Mouse (Mus musculus): ENCODE results near the gene Etfb.
"Not testable (repeated sequence)": the region's sequence is repeated elsewhere in the genome, so short reads cannot be mapped to it uniquely, and the experiment has no call there.

Etfb gene

GRCm38 (mm10) chr7:43443917-43444293 is at the start of gene Etfb, which contains the start of gene Gm45233:
TSS of gene Etfb (plus strand) at chr7:43444083.
TSS of gene Gm45233 (plus strand) at chr7:43444128.
- DNase-seq, result peak; percentile 90

- DNase-seq, result no peak
Measured at GRCm38 (mm10) chr7:43399501-43399900, 44.4 kb upstream of the Etfb start.

GRCm38 (mm10) chr7:43402718-43403117 is 41.2 kb upstream of the Etfb start:
- DNase-seq, result no peak

GRCm38 (mm10) chr7:43407573-43407972 is 36.3 kb upstream of the Etfb start:
- no peak for DNase-seq

GRCm38 (mm10) chr7:43408131-43408553 is 35.7 kb upstream of the Etfb start, which contains the start of gene Siglecg:
TSS of gene Siglecg (plus strand) at chr7:43408204.
- no peak for DNase-seq

- no peak for DNase-seq
Measured at GRCm38 (mm10) chr7:43409084-43409483, 34.8 kb upstream of the Etfb start.

- not testable (repeated sequence) for DNase-seq
Measured at GRCm38 (mm10) chr7:43411724-43412123, 32.2 kb upstream of the Etfb start.

GRCm38 (mm10) chr7:43417298-43417697 is 26.6 kb upstream of the Etfb start:
- DNase-seq, result no peak

- peak; percentile 83 for DNase-seq
Measured at GRCm38 (mm10) chr7:43422995-43423617, 20.8 kb upstream of the Etfb start.

GRCm38 (mm10) chr7:43423991-43424625 is 19.8 kb upstream of the Etfb start:
- DNase-seq, result no peak

- DNase-seq, result no peak
Measured at GRCm38 (mm10) chr7:43427406-43427805, 16.5 kb upstream of the Etfb start, which contains the start of gene Lim2. TSS of gene Lim2 (plus strand) at chr7:43427670.

- DNase-seq, result no peak
Measured at GRCm38 (mm10) chr7:43429500-43429899, 14.4 kb upstream of the Etfb start.

- no peak for DNase-seq
Measured at GRCm38 (mm10) chr7:43432891-43433290, 11.0 kb upstream of the Etfb start.

GRCm38 (mm10) chr7:43434676-43435075 is 9.2 kb upstream of the Etfb start:
- no peak for DNase-seq

- DNase-seq, result no peak
Measured at GRCm38 (mm10) chr7:43436341-43437255, 7.3 kb upstream of the Etfb start, which contains the start of gene Nkg7. TSS of gene Nkg7 (plus strand) at chr7:43437073.

- DNase-seq, result no peak
Measured at GRCm38 (mm10) chr7:43438611-43439010, 5.3 kb upstream of the Etfb start.

- DNase-seq, result no peak
Measured at GRCm38 (mm10) chr7:43440482-43440881, 3.4 kb upstream of the Etfb start, which contains the start of gene Cldnd2. TSS of gene Cldnd2 (plus strand) at chr7:43440782.

GRCm38 (mm10) chr7:43441071-43441470 is 2.8 kb upstream of the Etfb start:
- no peak for DNase-seq

GRCm38 (mm10) chr7:43442684-43443083 is 1.2 kb upstream of the Etfb start:
- peak; percentile 19 for DNase-seq

- peak; percentile 84 for DNase-seq
Measured at GRCm38 (mm10) chr7:43443126-43443916, 562 bp upstream of the Etfb start.

- DNase-seq, result no peak
Measured at GRCm38 (mm10) chr7:43447801-43448200, 3.9 kb downstream of the Etfb start.

- no peak for DNase-seq
Measured at GRCm38 (mm10) chr7:43448246-43448645, 4.4 kb downstream of the Etfb start.
